Mouse (Mus musculus) adrenal gland, postnatal 25 days (tissue): ENCODE results near the gene Hint3. TPM values are rescaled to one million over a fixed set of nuclear protein-coding genes. Genes with fewer than 3 reads are reported as not detected.
"Not testable (repeated sequence)": the region's sequence is repeated elsewhere in the genome, so short reads cannot be mapped to it uniquely, and the experiment has no call there.

Experiments
- DNase-seq: peaks from one replicate; pipeline ENCODE4 v3.0.0; 2021; ENCODE audit warnings: mixed read lengths
- long read RNA-seq: library from polyadenylated mRNA; stranded (forward); transcript quantifications from one replicate; pipeline ENCODE4 v2.0.0, GENCODE M21; 2021
- total RNA-seq: library from RNA; stranded (reverse); gene quantifications from 2 replicates; pipeline ENCODE4 v1.2.3, GENCODE M21; 2021

Gene Hint3
- total RNA-seq = 48.5 and 65.1 TPM in 2 replicates
- long read RNA-seq, transcript Hint3-203 (5 exons, 875 nt) = major isoform, 20 of 29 reads
- long read RNA-seq, partial matches to known transcripts = 1 of 29 reads
- long read RNA-seq, other reads (novel, unspliced or antisense) = 5 of 29 reads

DNA sequence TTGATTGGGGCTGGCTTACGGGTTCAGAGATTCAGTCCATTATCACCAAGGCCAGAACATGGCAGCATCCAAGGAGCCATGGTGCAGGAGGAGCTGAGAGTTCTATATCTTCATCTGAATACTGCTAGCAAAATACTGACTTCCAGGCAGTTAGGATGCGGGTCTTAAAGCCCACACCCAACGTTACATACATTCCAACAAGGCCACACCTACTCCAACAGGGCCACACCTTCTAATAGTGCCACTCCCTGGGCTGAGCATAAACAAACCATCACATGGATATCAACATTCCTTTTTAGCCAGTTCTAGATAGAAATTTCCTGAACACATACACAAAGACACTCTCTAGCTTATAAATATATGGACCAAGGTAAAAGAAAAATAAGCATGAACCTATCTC is at the start of gene Hint3:
TSS of gene Hint3 (minus strand) at position 120 of the 400 bp plus-strand sequence.
- no peak for DNase-seq

DNA sequence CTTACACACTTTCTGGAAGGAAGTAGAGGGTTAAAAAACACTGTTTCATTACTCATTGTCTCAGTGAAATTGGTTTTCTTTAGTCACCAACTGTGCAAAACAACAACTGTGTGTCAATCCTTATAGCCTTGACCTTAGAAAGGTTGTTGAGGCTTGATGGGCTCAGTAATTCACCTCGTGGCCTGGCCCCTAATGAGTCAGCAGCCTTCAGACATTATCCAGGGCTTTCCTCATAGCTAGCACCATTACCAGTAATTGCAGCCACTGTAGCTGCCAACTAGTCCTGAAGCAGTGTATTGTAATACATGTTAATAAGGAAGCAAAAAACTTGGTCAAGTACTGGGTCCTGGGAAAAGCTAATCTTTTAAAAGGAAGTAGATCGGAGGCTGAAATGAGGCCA is 48.6 kb upstream of the Hint3 start:
- peak; percentile 27 for DNase-seq

DNA sequence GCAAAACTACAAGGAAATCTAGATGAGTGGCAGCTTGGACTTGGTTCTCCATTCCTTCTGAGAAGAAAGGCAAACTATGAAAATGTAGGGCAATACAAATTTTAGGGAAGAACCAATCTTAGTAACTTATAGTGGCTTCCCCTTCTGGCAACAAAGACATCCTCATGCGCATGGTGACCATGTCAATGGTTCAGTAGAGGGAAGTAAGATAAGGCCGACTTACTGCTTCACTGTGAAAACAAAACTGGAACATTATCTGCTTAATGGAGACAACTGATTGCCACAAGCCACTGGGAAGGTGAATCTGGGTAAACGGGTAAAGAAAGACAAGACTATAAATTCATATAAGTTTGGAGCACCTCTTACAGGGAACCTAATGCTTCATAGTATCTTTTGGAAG is 45.4 kb upstream of the Hint3 start:
- DNase-seq = no peak

DNA sequence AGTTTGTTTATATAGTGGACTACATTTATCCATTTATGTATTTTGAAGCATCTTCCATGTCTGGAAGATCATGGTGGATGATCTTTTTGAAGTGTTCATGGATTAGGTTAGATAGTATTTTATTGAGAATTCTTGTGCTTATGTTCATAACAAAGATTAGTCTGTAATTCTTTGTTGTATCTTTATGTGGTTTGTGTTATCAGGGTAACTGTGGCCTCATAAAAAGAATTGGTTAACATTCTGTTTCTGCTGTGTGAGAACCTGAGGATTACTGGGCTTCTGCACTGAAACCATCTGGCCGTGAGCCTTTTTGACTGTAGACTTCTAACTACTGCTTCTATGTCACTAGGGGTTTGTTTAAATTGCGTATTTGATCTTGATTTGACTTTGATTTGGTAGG is 37.1 kb upstream of the Hint3 start:
- no peak for DNase-seq

DNA sequence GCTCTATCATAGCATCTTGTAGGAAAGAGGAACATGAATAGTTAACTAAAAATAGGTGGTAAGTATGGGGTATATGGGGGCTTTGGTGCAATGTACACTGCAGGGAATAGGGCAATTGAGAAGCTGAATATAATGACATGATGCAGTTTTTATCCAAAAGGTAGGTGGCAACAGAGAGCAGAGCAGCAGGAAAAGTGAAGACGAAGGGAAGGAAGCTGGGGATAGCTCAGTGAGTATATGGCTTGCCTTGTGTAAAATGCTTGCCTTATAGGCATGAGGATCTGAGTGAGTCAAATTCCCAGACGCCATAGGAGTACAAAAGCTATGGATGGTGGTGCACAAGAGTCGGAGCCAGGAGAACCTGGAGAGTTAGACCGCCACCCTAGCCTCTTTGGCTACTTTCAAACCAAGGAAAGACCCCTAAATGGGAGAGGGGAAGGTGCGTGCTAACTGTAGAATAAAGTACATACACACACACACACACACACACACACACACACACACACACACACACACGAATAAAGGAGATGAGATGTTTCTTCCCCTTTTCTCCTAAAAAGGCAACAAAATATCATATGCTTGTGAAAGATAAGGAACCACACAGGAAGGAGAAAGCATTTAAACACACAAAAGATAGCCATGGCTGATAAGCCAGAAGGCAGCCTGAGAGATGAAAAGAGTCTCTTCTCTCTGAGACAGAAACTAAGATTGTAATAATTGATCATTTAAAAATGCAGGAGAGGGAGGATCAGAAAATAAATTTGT is 31.3 kb upstream of the Hint3 start:
- no peak for DNase-seq

DNA sequence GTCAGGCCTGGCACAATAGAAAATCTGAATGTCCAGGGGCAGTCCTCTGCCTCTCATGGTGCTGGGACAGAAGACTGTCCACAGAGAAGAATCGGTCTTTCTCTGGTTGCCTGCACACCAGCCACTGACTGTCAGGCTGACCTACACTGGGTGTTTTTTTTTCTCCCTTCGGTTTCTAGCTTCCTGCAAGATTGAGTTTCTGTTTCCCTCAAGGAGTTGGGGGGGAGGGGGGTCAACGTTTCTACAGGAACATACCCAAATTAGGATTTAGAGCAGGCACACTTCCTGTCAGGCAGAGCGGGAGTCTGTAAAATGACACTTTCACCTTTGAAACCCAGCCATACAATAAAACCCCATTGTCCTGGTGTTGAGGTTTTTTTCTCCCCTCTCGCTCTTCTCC is 26.2 kb upstream of the Hint3 start:
- no peak for DNase-seq

DNA sequence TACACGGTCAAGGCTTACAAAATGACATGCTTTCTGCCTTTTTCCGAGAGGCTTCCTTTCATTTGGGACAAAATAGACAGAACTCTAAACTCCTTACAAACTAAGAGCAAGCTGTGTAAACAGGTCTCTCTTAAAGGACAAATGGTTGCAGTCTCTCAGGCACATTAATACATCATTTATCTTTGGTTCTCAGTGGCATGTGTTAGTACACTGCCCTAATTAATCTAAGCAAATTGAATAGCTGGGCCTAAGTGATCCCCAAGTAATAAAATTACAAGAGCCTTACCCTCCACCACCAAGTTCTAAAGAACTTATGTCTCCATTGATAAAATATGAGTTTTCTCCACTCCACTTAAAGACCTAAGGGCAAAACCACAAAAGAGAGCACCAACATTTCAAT is 18.2 kb upstream of the Hint3 start:
- no peak for DNase-seq

DNA sequence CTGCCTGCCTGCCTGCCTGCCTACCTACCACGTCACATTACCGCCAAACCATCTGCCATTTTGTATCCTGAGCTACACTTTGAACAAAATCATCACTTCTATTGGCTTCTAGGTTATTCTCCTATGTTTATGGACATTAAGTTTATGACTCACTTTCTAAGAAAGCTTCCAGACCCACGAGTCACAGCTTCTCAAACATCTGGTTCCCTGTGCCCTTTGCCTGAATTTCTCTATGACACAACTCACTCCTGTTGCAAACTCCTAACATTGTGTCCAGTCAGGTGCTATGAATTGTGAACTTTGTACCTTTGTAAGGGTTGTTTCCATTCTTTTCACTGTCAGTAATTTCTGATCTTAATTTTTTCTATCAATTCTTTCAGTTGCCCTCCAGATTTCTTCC is 8.8 kb upstream of the Hint3 start:
- DNase-seq = no peak

DNA sequence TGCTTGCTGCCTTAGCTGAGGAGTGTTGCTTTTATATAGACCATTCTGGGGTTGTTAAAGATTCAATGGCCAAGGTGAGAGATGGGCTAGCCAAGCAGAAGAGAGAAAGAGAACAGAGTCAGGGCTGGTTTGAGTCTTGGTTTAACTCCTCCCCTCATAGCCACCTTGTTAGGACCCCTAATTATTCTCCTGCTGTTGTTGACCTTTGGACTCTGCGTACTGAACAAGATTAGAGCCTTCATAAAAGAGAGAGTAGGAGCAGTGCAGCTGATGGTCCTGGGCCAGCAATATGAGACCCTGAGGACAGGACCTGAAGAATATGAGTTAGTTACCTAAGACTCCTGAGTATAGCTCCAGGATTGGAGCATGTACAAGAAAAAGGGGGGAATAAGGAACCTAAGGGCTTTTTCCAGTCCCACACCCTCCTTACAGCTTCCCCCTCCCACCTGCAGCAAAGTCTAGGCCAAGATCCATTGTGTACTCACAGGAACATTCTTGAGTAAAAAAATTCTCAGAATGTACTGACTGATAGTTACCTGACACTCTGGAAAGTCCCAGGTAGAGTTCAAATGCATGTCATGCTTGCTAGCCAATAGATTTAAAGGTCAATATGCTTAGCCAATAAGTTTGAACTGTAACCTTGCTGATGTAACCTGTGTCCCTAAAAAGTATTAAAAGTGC is 7.2 kb upstream of the Hint3 start:
- DNase-seq = not testable (repeated sequence)

DNA sequence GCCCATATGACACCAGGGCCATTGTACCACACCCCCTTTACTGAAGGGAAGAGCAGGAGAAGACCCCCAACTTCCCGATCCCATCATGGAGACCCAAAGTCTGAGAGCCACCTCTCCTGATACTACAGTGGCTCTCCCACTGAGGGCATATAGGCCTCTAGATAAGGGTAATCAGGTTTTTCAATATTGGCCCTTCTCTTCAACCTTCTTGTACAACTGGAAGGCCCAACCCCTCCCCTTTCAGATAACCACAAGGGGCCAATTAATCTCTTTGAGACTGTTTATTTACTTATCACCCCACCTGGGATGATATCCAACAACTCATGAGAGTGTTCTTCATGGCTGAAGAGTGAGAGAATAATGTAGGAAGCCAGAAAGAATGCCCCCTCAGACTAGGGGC is 3.3 kb upstream of the Hint3 start:
- DNase-seq = no peak

DNA sequence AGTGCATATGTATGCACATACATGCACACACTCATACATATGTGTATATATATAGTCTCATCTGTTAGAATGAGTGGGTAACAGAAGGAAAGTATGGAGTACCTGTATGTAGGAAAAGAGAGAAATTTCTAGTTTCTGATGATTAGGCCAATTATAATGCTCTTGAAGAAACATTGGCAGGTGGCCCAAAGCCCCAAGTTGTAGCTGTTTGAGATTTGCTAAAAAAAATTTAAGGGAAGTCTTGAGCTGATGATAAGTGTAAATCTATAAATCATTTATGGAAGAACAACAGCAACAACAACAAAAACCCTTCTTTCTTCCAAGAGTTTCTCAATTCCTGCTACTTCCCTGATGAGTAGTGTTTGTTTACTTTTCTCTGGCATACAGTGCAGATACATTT is 545 bp upstream of the Hint3 start:
- no peak for DNase-seq

DNA sequence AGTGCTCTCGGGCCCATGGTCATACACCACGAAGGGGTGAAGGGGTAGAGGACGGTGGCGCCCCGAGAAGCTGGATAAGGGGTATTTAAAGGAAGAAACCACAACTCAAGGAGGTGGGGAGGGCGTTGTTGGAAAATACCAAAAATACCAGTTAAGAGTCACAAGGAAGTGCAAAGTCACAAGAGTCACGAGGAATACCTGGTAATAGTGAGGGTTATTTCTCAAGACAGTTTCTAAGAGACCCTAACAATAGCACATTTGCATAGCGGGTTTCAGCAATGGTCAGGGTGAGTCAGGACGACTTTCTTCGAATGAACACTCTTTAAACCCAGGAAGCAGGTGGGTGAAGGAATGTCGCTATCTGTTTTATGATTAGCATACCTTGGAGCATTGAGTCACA is 988 bp downstream of the Hint3 start:
- not testable (repeated sequence) for DNase-seq

DNA sequence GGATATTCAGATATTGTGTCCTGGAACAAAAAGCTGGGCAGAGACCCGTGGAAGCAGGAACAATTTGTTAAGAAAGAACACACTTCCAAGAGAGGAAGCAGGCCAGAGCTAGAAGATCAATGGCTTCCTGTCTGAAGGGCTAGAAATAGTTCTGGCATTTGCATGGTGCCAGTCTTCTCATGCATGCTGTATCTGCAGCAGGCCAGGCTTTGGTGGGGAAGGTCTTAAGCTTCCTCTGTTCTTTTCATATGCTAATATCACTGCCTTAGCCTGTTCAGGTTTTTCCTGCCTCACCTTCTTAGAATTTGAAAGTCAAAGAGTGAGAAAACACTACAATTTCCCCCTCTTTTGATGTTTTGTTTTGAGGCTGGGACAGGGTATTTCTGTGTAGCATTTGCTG is 1.9 kb downstream of the Hint3 start:
- DNase-seq = no peak

DNA sequence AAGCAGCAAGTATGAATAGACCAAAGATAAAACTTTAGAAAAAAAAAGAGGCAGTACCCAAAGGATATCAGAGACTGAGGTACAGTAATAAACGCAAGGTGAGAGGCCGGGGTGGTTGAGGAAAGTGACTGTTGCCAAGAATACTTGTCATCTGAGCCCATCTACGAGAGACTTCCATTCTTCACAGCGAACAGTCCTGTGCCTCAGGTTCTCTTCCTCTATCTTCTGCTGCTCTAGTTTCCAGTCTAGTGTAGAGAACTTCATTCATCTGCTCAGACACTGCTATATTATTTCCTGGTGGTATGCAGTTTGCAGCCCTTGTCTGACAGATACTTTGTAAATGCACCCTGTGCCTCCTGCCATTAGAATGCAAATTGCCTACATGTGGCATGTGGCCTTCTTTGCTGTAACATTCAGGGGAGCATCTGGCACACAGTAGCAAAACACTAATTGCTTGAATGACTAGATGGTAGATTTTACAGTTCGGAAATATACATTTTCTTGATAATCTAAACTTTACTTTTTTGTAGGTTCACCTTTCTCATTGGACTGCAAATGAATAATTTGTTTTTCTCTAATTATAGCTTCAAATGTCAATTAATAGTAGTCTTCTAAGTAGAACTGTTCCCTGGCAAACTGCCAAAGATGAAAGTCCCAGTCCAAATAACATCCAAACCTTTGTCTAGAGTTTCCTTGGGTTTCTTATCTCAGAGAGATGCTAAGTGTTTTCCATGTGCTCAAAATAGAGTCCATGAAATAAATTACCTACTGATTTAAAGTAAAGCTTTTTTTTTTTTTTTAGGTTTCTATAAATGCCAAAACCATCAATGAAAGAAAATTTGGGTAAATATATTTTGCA is 5.0 kb downstream of the Hint3 start:
- DNase-seq = no peak

DNA sequence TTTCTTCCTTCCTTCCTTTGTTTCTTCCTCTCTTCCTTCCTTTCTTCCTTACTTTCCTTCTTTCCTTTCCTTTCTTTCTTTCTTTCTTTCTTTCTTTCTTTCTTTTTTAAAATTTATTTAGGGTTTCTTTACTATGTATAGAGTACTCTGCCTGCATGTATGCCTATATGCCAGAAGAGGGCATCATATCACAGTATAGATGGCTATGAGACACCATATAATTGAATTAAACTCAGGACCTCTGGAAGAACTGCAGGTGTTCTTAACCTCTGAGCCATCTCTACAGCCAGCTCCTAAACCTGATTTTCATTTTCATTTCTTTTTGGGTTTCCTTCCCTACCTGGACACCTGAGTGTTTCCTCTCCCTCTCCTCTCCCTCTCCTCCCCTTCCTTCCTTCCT is 6.5 kb downstream of the Hint3 start:
- DNase-seq = no peak

DNA sequence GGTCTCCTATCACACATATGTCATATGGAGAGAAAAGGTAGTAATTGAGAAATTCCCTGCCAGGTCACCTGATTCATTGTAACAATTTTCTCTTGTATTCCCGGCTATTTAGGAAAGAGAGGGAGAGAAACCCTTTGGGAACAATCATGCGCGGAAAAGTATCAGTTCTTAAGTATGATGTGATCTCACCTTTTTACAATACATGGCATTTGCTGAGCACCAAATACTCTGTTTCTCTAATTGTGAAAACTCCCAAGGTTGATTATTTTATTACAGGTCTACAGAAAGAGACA is 10.6 kb downstream of the Hint3 start:
- DNase-seq = no peak

DNA sequence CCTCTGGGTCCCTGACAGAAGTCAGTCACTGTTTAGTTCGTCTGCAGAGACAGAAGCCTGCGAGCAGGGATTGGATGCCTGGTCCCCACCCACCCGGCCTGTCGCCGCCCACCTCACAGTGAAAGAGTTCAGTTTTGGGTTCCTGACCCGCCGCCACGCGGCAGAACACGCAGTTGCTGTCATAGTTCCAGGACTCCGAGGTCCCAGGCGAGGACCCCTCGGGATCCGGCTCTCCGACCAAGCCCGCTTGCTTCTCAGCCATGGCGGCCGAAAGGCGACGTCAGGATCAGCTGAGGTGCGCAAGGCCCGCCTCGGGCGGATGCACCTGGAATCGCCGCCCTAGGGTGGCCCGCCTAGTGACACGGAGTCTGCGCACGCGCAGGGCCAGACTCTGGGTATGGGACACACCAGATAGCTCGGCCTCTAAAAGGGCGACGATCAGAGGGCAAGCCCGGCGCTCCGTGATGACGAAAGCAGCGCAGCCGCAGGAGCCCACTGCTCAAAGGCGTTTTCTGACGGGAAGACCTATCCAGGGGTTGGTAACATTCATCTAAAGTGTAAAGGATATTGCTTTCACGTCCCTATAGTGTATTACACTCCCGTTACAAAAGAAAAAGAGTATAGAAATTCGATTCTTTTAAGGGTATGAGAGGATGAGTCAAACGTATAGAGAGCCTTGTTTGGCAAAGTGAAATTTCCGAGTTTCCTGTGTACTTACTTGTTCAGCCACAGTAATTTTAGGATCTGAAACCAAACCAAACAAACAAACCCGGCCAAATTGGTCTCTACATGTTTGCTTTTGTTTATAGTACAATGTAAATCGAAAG is 11.1 kb downstream of the Hint3 start:
- DNase-seq = peak; percentile 99

DNA sequence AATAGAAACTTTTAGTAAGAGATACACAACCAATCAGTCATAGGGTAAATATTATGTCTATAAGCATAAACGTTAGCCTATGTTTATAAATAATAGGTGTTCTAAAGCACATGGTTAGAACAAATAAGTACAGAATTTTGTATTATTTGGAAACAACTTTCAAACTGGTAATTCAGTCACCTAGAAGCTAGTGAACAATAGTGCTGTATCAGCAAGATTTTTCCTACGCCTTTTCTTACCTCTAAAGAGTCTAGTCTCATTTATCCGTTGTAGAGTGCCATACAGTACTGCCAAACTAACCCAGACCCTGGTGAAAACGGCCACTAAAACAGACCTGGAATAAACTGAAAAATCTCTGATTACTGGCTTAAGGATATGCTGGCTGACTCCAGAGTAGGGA is 16.4 kb downstream of the Hint3 start:
- no peak for DNase-seq

DNA sequence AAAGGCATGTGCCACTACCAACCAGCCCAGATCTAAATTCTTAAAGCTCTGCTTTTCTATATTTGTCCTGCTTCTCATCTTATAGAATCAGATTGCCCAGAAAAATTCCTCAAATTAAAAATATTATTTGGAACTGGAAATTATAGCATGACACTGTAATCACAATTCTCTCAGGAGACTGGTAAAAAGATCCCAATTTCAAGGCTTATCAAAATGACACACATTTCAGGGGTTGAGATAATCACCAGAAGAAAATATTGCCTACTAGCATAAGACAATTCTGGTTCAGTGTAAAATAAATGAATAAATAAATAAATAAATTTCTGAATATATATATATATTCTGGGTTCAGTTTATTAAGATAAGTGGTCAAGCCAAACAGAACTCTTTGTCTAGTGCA is 19.8 kb downstream of the Hint3 start:
- DNase-seq = no peak

DNA sequence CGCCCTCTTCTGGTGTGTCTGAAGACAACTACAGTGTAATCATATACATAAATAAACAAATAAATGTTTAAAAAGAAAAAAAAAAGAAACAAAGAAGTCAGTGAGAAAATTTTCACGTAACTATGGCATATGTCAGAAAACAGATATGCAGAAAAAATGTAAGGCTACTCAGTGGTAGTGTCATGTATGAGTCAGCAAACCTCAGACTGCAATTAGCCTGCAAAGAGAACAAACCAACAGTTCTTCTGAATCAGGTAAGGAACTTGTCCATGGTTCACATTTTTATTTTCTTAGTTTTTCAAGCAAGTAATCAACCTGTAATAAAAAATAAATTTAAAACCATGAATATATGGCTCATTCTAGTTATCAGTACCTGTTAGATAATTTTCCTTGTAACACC is 21.3 kb downstream of the Hint3 start:
- DNase-seq = no peak

DNA sequence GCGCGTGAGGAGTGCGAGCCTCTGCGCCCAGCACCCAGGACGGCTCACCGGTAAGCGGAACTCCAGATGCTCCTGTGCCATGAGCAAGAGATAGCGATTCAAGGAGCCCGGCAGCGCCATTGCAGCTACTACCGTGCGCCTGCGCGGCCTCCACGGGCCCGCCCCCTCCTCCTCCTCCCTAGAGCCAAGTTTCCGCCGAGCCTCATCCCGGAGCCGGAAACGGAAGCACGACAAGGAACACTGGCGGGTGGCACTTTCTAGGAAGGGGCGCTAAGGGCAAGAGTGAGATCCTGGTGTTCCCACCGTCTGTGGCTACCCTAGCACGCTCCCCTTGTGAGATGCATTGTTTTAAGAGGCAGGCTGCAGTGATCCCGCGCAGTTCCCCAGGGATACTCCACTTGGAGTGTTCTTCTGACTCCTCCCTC is 28.9 kb downstream of the Hint3 start, which contains the start of gene Trmt11:
TSS of gene Trmt11 (minus strand) at position 208 of the 425 bp plus-strand sequence.
- peak; percentile 91 for DNase-seq

DNA sequence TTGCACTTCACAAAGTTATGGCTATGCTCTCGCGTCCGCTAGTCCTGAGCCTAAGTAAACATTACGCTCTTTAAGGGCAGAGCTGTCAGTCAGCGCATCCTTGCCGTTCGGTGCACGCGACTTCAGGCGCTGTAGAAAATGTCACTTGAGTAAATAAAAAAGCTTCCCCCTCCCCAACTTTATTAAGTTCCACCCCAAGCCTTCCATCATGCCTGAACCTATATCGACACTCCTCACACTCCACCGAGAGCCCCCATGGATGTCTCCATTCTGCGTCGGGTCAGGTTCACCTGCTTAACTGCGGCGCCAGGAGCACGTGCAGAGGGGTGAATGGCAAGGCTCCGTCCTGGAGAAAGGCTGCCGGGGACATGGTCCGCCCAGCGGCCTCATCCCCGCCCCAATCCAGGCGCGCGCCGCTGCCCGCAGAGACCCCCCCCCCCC is 29.3 kb downstream of the Hint3 start:
- DNase-seq = no peak
